Mouse (Mus musculus): ENCODE data around the gene Gm6583. TPM values are rescaled to one million over a fixed set of nuclear protein-coding genes. Genes with fewer than 3 reads are reported as not detected.
A peak's percentile ranks its signal among the peaks of the same experiment; 100 is the strongest.

Gm6583 gene
- polyA plus RNA-seq, 1 experiment from 2014 or later = 0.26 TPM

- Histone ChIP-seq H3K9me3 (replicated peaks) (no peaks in the 10 kb centered on the region), H3K4me2 (peak within 1 kb of the TSS; percentile 81), H3K27ac (peak within 1 kb of the TSS; percentile 56; the same call in 1 of the 2 replicates), H3K9ac (peak within 1 kb of the TSS; percentile 75), H3K4me1 (peaks cover 32% of the 10 kb centered on the region), H3K27me3 (no peaks in the 10 kb centered on the region), H3K4me3 (replicated peaks) (peak within 1 kb of the TSS; percentile 73), H3K36me3 (peaks cover 54% of the 10 kb centered on the region)
- 2% methylated on average over 63 of the region's 64 CpGs for WGBS
- peak; percentile 76 for ATAC-seq (replicated peaks; ENCODE audit: low FRiP score)
Observed at GRCm38 (mm10) chr5:112342463-112343204, 13.2 kb downstream of the Gm6583 start, which contains the start of the genes Srrd and Hps4. TSS of gene Srrd (minus strand) at chr5:112343040. TSS of gene Hps4 (plus strand) at chr5:112343083.

- no peaks in the 10 kb centered on the region for H3K9me3 ChIP-seq (replicated peaks)
- peaks cover 26% of the 10 kb centered on the region for H3K4me1 ChIP-seq
- H3K27ac ChIP-seq = no peak overlapping the region
- H3K4me2 ChIP-seq = no peak overlapping the region
- peaks cover 65% of the 10 kb centered on the region for H3K36me3 ChIP-seq
- no peaks in the 10 kb centered on the region for H3K27me3 ChIP-seq
- no peak overlapping the region for H3K9ac ChIP-seq
- 68% methylated on average over 7 of the region's 7 CpGs for whole genome bisulfite sequencing
- no peak for ATAC-seq (replicated peaks; ENCODE audit: low FRiP score)
- no peak overlapping the region for H3K4me3 ChIP-seq (replicated peaks)
Observed at GRCm38 (mm10) chr5:112339215-112339614, 16.6 kb downstream of the Gm6583 start.

DNA sequence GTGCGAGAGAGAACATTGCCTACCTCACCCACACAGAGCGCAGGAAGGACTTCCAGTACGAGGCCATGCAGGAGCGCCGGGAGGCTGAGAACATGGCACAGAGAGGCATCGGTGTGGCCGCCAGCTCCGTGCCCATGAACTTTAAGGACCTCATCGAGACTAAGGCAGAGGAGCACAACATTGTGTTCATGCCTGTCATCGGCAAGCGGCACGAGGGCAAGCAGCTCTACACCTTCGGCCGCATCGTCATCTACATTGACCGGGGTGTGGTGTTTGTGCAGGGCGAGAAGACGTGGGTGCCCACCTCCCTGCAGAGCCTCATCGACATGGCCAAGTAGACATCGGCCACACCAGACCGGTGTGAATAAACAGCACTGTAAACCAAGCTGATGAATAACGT, 18.8 kb downstream of the Gm6583 start:
- no peaks in the 10 kb centered on the region for H3K27me3 ChIP-seq
- 93% methylated on average over 22 of the region's 22 CpGs for WGBS
- peaks cover 87% of the 10 kb centered on the region for H3K36me3 ChIP-seq
- H3K9me3 ChIP-seq (replicated peaks) = no peaks in the 10 kb centered on the region
- no peak overlapping the region for H3K9ac ChIP-seq
- H3K4me3 ChIP-seq (replicated peaks) = no peak overlapping the region
- H3K27ac ChIP-seq = no peak overlapping the region
- ATAC-seq (replicated peaks; ENCODE audit: low FRiP score) = no peak
- H3K4me2 ChIP-seq = no peak overlapping the region
- H3K4me1 ChIP-seq = peaks cover 9% of the 10 kb centered on the region

DNA sequence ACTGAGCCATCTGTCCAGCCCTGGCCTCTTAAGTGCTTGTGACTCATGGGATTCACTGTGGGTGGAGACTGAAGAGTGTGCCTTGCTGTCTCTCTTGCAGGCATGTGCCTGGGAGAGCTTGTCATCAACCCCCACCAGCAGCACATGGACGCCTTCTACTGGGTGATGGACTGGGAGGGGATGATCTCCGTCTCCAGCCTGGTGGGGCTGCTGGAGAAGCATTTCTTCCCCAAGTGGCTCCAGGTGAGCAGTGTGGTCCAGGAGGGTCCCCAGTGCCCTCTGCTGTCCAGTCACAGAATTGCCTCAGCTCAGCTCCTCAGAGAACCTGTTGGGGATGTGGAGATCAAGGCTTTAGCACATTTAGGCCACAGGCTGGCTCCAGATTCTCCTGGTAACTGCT, 20.4 kb downstream of the Gm6583 start:
- Histone ChIP-seq H3K27ac (no peak overlapping the region), H3K36me3 (peaks cover 96% of the 10 kb centered on the region), H3K4me3 (replicated peaks) (no peak overlapping the region), H3K9ac (no peak overlapping the region), H3K4me1 (no peaks in the 10 kb centered on the region), H3K9me3 (replicated peaks) (no peaks in the 10 kb centered on the region), H3K4me2 (no peak overlapping the region), H3K27me3 (no peaks in the 10 kb centered on the region)
- 23% methylated on average over 2 of the region's 2 CpGs for WGBS
- ATAC-seq (replicated peaks; ENCODE audit: low FRiP score) = no peak

DNA sequence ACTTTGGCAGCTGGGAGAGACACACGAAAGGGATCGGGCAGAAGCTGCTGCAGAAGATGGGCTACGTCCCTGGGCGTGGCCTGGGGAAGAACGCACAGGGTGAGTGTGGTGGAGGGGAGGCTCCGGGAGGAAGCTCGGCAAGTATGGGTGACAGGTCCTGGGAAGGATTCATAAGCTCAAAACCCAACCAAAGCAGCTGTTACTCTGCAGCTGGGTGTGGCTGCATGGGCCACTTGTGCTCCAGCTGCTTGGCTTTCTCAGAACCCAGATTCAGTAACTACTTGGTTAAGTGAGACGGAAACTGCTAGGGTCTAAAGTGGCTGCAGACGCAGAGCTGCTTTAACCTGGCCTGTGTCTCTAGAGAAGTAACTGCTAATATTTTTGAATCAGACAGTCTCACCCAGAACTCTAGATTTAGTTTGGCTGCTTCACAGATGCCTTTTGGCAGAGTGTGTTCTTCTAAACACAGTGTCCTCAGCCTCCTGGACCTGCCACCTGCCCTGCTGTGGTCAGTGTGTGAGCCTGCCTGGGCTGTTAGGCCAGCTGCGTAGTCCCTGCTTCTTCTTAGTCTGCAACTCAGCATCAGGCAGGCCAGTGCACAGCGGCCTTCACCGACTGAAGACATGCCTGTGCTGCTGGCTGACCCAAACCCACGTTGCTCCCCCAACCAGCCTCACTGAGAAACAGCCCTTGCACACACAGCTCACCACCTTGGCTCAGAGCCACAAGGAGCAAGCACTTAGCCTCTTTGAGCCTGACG, 25.8 kb downstream of the Gm6583 start:
- peaks cover 75% of the 10 kb centered on the region for H3K36me3 ChIP-seq
- no peak overlapping the region for H3K4me3 ChIP-seq (replicated peaks)
- no peaks in the 10 kb centered on the region for H3K9me3 ChIP-seq (replicated peaks)
- no peak overlapping the region for H3K27ac ChIP-seq
- ATAC-seq (replicated peaks; ENCODE audit: low FRiP score) = no peak
- H3K27me3 ChIP-seq = no peaks in the 10 kb centered on the region
- H3K4me1 ChIP-seq = peaks cover 23% of the 10 kb centered on the region
- H3K4me2 ChIP-seq = no peak overlapping the region
- WGBS = 91% methylated on average over 14 of the region's 14 CpGs
- H3K9ac ChIP-seq = no peak overlapping the region

DNA sequence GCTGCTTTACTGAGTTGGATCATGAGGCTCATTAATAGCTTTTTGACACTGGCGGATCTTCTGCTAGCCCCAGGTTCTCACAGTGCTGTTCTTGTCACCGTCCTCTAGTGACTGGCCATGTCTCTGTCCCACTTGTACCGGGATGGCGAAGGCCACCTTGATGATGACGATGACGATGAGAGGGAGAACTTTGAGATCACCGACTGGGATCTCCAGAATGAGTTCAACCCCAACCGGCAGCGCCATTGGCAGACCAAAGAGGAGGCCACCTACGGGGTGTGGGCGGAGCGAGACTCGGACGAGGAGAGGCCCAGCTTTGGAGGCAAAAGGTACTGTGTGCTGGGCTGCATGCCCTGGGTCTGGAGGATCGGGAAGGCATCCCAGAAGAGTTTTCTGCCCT, 28.0 kb downstream of the Gm6583 start:
- H3K36me3 ChIP-seq = peaks cover 54% of the 10 kb centered on the region
- no peak overlapping the region for H3K27ac ChIP-seq
- no peak overlapping the region for H3K4me3 ChIP-seq (replicated peaks)
- H3K4me1 ChIP-seq = peaks cover 31% of the 10 kb centered on the region
- no peak overlapping the region for H3K9ac ChIP-seq
- ATAC-seq (replicated peaks; ENCODE audit: low FRiP score) = no peak
- no peaks in the 10 kb centered on the region for H3K27me3 ChIP-seq
- no peak overlapping the region for H3K4me2 ChIP-seq
- no peaks in the 10 kb centered on the region for H3K9me3 ChIP-seq (replicated peaks)
- WGBS = 93% methylated on average over 15 of the region's 15 CpGs

DNA sequence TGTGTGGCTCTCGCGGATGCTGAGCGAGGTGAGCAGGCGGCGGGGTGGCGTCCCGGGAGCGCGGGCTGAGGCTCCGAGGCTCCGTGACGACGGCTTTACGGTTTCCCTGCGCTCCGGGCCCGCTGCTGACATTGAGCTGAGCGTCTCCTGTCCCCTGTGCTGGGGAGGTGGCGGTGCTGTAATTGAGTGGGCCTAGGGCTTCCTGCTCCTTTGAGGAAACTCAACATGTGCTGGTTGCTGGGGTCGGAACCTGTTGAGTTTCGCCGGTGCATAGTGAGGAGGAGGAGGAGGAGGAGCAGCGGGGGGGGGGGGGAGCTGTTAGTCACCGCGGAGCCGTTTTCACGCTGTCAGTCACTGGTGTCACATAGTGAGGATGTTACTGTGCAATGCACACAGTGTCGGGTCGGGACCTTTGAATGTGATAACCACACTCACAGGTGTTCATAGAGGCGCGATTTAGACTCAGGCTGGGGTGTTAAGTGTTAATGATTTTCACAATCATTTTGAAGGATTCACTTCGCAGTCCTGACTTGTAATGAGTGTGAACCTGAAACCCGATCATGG, 29.3 kb downstream of the Gm6583 start:
- H3K36me3 ChIP-seq = peaks cover 40% of the 10 kb centered on the region
- H3K4me1 ChIP-seq = peaks cover 31% of the 10 kb centered on the region
- H3K27ac ChIP-seq = peak overlapping the region; percentile 95
- no peaks in the 10 kb centered on the region for H3K9me3 ChIP-seq (replicated peaks)
- H3K27me3 ChIP-seq = no peaks in the 10 kb centered on the region
- whole genome bisulfite sequencing = under 1% methylated on average over 31 of the region's 33 CpGs
- H3K9ac ChIP-seq = peak overlapping the region; percentile 86
- H3K4me3 ChIP-seq (replicated peaks) = peak overlapping the region; percentile 99
- ATAC-seq (replicated peaks; ENCODE audit: low FRiP score) = peak; percentile 54
- H3K4me2 ChIP-seq = peak overlapping the region; percentile 79

DNA sequence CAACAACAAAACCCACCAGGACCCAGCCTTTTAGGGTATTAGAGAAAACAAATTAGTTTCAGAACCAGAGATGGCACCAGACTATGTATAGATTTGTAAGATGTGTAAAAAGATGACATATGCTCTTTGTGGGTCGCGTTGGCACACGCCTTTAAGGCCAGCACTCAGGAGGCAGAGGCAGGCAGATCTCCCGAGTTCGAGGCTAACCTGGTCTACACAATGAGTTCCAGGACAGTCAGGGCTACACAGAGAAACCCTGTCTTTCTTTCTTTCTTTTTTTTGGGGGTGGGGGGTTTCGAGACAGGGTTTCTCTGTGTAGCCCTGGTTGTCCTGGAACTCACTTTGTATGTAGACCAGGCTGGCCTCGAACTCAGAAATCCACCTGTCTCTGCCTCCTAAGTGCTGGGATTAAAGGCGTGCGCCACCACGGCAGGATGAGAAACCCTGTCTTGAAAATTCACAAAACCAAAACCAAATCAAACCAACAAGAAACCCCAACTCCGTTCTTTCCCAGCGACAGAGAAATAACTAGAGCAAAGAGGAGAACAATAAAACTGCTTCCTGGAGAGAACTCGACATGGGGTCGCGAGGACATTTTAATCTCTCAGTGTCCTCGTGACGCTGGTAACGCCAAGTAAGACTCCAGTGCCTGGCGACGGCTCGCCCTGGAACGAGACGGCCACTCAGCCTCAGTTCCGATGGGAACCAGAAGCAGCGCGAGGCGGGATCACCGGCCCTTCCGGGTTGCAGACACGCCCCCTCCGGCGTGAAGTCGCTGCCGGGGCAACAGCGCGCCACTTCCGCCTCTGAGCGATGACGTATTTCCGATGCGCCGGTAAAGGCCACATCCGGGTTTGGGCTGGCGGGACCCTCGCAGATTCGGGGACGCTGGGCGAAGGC, 30.0 kb downstream of the Gm6583 start, which contains the start of gene Tfip11:
Gene Tfip11 (plus strand): TSS at position 813 of the 900 bp plus-strand sequence.
- no peaks in the 10 kb centered on the region for H3K9me3 ChIP-seq (replicated peaks)
- 7% methylated on average over 48 of the region's 48 CpGs for WGBS
- H3K36me3 ChIP-seq = peaks cover 33% of the 10 kb centered on the region
- H3K4me1 ChIP-seq = peaks cover 31% of the 10 kb centered on the region
- ATAC-seq (replicated peaks; ENCODE audit: low FRiP score) = peak; percentile 81
- peak within 1 kb of the TSS; percentile 99 for H3K4me3 ChIP-seq (replicated peaks)
- H3K9ac ChIP-seq = peak within 1 kb of the TSS; percentile 86
- H3K27me3 ChIP-seq = no peaks in the 10 kb centered on the region
- H3K27ac ChIP-seq = peak within 1 kb of the TSS; percentile 95
- peak within 1 kb of the TSS; percentile 79 for H3K4me2 ChIP-seq

GRCm38 (mm10) chr5:112324637-112325545, 30.9 kb downstream of the Gm6583 start:
- H3K9ac ChIP-seq = 0 out of 2 replicates have a peak overlapping the region, but pooled peaks have one; percentile 28
- no peaks in the 10 kb centered on the region for H3K9me3 ChIP-seq (replicated peaks)
- H3K27me3 ChIP-seq = no peaks in the 10 kb centered on the region
- ATAC-seq (replicated peaks; ENCODE audit: low FRiP score) = peak; percentile 80
- H3K36me3 ChIP-seq = peaks cover 24% of the 10 kb centered on the region
- H3K27ac ChIP-seq = peak overlapping the region; percentile 95
- H3K4me2 ChIP-seq = peak overlapping the region; percentile 79
- 14% methylated on average over 24 of the region's 24 CpGs for WGBS
- H3K4me3 ChIP-seq (replicated peaks) = peak overlapping the region; percentile 99
- peaks cover 31% of the 10 kb centered on the region for H3K4me1 ChIP-seq

GRCm38 (mm10) chr5:112323246-112323645, 32.6 kb downstream of the Gm6583 start:
- Histone ChIP-seq H3K9me3 (replicated peaks) (no peaks in the 10 kb centered on the region), H3K36me3 (peaks cover 8% of the 10 kb centered on the region), H3K4me1 (peaks cover 31% of the 10 kb centered on the region), H3K27ac (no peak overlapping the region), H3K9ac (no peak overlapping the region), H3K4me2 (no peak overlapping the region), H3K4me3 (replicated peaks) (no peak overlapping the region), H3K27me3 (no peaks in the 10 kb centered on the region)
- 87% methylated on average over 6 of the region's 6 CpGs for WGBS
- ATAC-seq (replicated peaks; ENCODE audit: low FRiP score) = no peak

All from kidney, embryonic 15.5 days (tissue).